Mouse (Mus musculus): ENCODE data around the gene Akr7a5.

The Akr7a5 gene

GRCm38 (mm10) chr4:139360761-139361548 lies 50.4 kb downstream of the Akr7a5 start:
- no peak for DNase-seq

GRCm38 (mm10) chr4:139367336-139367735 lies 56.8 kb downstream of the Akr7a5 start:
- DNase-seq = no peak
